In genomic region chr3:130685014-130685366, GRCm38 (mm10) we compare ENCODE assay signal across 18 mouse cellular contexts.
"Had no signal": no experiment of that assay in that cellular context is flagged by ENCODE, and none has a peak within 500 bp of the region (broad histone marks: within the 10 kb centered on the region; RNA-seq: fewer than 3 reads in every experiment).

No protein-coding gene starts in this region.

- H3K27ac ChIP-seq: intestine, embryonic 15.5 days; layer of hippocampus, adult 2 months; limb, embryonic 10.5 days; limb, embryonic 13.5 days; liver, embryonic 15.5 days; midbrain, embryonic 10.5 days; midbrain, embryonic 13.5 days; neural tube, embryonic 13.5 days; stomach, embryonic 15.5 days had no signal

- H3K36me3 ChIP-seq: intestine, embryonic 15.5 days; limb, embryonic 10.5 days; limb, embryonic 13.5 days; liver, embryonic 15.5 days; midbrain, embryonic 10.5 days; midbrain, embryonic 13.5 days; neural tube, embryonic 13.5 days; stomach, embryonic 15.5 days had no signal

- DNase-seq: layer of hippocampus, adult 9-11 months; liver; lung, postnatal 14 days; right cerebral cortex, postnatal 25 days; spleen, adult 18-20 months; thymus, postnatal 25 days had no signal

- H3K4me3 ChIP-seq: intestine, embryonic 15.5 days; layer of hippocampus, adult 2 months; limb, embryonic 10.5 days; limb, embryonic 13.5 days; liver, embryonic 15.5 days; megakaryocyte, embryonic 14.5 days; midbrain, embryonic 10.5 days; midbrain, embryonic 13.5 days; myocyte; neural tube, embryonic 13.5 days; stomach, embryonic 15.5 days had no signal

- H3K27me3 ChIP-seq: intestine, embryonic 15.5 days; limb, embryonic 13.5 days; liver, embryonic 15.5 days; midbrain, embryonic 13.5 days; neural tube, embryonic 13.5 days; stomach, embryonic 15.5 days had no signal

- ATAC-seq: intestine, embryonic 15.5 days; midbrain, embryonic 13.5 days; midbrain, embryonic 16.5 days had no signal

- H3K9me3 ChIP-seq: intestine, embryonic 15.5 days; limb, embryonic 10.5 days; limb, embryonic 13.5 days; liver, embryonic 15.5 days; megakaryocyte, embryonic 14.5 days; midbrain, embryonic 10.5 days; midbrain, embryonic 13.5 days; neural tube, embryonic 13.5 days; stomach, embryonic 15.5 days had no signal

- H3K4me1 ChIP-seq: megakaryocyte, embryonic 14.5 days; midbrain, embryonic 13.5 days; neural tube, embryonic 13.5 days; stomach, embryonic 15.5 days had no signal

- H3K4me2 ChIP-seq: intestine, embryonic 15.5 days; limb, embryonic 13.5 days; liver, embryonic 15.5 days; midbrain, embryonic 13.5 days; neural tube, embryonic 13.5 days; stomach, embryonic 15.5 days had no signal

- H3K9ac ChIP-seq: intestine, embryonic 15.5 days; limb, embryonic 13.5 days; liver, embryonic 15.5 days; midbrain, embryonic 13.5 days; neural tube, embryonic 13.5 days; stomach, embryonic 15.5 days had no signal
